Mouse (Mus musculus) embryonic facial prominence, embryonic 10.5 days (tissue): ENCODE data around the gene Eef2kmt. TPM values are rescaled to one million over a fixed set of nuclear protein-coding genes. Genes with fewer than 3 reads are reported as not detected.
"Not testable (repeated sequence)": the region's sequence is repeated elsewhere in the genome, so short reads cannot be mapped to it uniquely, and the experiment has no call there.

ENCODE experiments used
- DNase-seq: peaks from one replicate; pipeline ENCODE4 v3.0.0-alpha.2; 2017; ENCODE audit warnings: low spot score
- H3K27ac ChIP-seq: fragments of 300-500 bp; sonication (generic); replicated peaks from 2 replicates; pipeline ENCODE4 v1.5.1; 2016; ENCODE audit warnings: mild to moderate bottlenecking
- H3K27me3 ChIP-seq: fragments of 300-500 bp; sonication (generic); replicated peaks from 2 replicates; pipeline ENCODE4 v1.6.1; 2016; ENCODE audit warnings: low read depth, mild to moderate bottlenecking; ENCODE audit not compliant: poor library complexity, severe bottlenecking
- H3K36me3 ChIP-seq: fragments of 300-500 bp; sonication (generic); replicated peaks from 2 replicates; pipeline ENCODE4 v1.6.1; 2016; ENCODE audit warnings: mild to moderate bottlenecking, moderate library complexity
- H3K4me1 ChIP-seq: fragments of 300-500 bp; sonication (generic); 2 replicates; pipeline ENCODE4 v1.6.1; 2016
- H3K4me3 ChIP-seq: fragments of 300-500 bp; sonication (generic); 2 replicates; pipeline ENCODE4 v1.5.1; 2016; ENCODE audit warnings: mild to moderate bottlenecking, moderate library complexity
- H3K9me3 ChIP-seq: fragments of 300-500 bp; sonication (generic); 2 replicates; pipeline ENCODE4 v1.6.1; 2016; ENCODE audit warnings: mild to moderate bottlenecking
- WGBS: fragments of 180-500 bp; shearing (Covaris S2); methylation state at CpG from one replicate; pipeline ENCODE4 v1.1.7; 2016; 5-methylcytosine and 5-hydroxymethylcytosine counted together
- polyA plus RNA-seq: library from polyadenylated mRNA; unstranded; fragments of >200 nt; fragmentation: Nextera tagmentation; extraction: Ambion mirVana; gene quantifications from 2 replicates; pipeline ENCODE4 v1.2.1, GENCODE M21; 2016

The Eef2kmt gene
- polyA plus RNA-seq, 1 experiment from 2014 or later = 14.7 TPM

DNA sequence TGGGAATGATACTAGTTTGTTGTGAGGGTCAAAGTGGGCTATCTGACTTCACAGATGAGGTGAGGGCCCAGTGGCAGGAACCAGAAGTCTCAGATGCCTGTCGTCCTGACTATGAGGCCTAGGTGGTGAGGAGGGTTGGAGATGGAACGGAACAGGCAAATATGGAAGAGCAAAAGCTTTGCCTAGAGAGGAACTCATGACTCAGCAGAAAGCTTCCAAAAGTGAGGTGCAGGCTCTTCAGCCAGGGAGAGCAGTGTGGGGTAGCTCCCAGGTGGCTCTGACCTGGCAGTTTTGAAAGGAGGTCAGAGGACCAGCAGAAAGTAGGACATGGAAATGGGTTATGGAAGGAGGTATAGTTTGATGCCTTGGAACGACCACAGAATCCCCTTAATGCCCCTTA is 4.9 kb downstream of the Eef2kmt start:
- no peak for DNase-seq
- Histone ChIP-seq H3K27ac (no peak overlapping the region), H3K4me1 (peaks cover 18% of the 10 kb centered on the region), H3K4me3 (no peak overlapping the region), H3K9me3 (no peaks in the 10 kb centered on the region), H3K27me3 (no peaks in the 10 kb centered on the region), H3K36me3 (peaks cover 56% of the 10 kb centered on the region)
- WGBS = 88% methylated on average over 3 of the region's 3 CpGs

DNA sequence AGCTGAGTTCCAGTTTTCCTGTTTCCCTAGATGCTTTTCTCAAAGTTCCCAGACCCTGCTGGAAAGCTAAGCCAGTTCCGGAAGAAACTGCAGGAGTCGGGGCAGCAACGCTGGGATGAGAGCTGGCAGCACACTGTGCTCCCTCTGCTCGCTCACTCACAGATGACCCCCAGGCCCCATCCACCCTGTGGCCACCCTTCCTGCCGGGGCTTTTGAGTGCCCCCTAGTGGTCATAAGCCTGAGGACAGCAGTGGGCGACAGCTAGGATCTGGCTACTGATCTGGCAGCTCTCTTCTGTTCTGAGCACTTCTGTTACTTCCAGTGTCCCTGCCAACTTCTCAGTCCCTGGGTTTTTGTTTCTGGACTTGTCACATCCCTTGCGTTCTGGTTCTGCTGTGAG is 11.4 kb downstream of the Eef2kmt start:
- Histone ChIP-seq H3K27me3 (no peaks in the 10 kb centered on the region), H3K36me3 (peaks cover 95% of the 10 kb centered on the region), H3K27ac (no peak overlapping the region), H3K4me3 (no peak overlapping the region), H3K9me3 (no peaks in the 10 kb centered on the region), H3K4me1 (no peaks in the 10 kb centered on the region)
- 41% methylated on average over 7 of the region's 7 CpGs for WGBS
- DNase-seq = peak; percentile 65

DNA sequence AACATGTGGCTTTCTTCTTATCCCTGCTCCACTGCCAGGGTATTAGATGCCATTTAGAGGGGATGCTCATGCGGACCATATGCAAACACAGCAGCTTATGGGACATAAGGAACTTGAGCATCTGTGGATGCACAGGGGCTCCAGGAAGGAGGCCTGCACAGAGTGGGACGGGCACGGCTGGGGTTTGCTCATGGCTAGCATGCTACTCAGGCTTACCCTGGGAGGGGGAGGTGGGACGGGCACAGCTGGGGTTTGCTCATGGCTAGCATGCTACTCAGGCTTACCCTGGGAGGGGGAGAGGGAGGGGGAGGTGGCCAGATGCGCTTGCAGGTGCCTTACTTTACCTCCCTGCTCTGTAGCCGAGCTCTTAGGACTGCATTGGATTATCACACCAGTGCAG is 12.9 kb downstream of the Eef2kmt start:
- DNase-seq = no peak
- H3K4me3 ChIP-seq = no peak overlapping the region
- WGBS = 89% methylated on average over 6 of the region's 6 CpGs
- H3K36me3 ChIP-seq = peaks cover 92% of the 10 kb centered on the region
- no peaks in the 10 kb centered on the region for H3K27me3 ChIP-seq
- no peaks in the 10 kb centered on the region for H3K9me3 ChIP-seq
- H3K4me1 ChIP-seq = no peaks in the 10 kb centered on the region
- no peak overlapping the region for H3K27ac ChIP-seq

DNA sequence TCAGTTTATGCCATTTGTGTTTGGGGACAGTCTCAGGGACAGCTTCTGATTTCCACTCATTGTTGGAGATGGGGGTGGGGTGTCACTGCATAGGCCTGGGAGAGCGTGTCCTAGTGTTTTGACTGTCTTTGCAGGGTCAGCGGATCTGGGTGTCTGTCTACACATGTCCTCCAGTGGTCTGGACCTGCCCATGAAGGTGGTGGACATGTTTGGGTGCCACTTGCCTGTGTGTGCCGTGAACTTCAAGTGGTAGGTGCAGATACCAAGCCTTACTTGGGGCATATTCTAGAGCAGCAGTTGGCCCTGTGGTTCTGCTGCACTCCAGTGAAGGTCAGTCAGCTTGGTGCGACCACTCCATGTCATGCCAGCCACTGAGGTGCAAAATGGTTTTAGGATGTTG is 13.4 kb downstream of the Eef2kmt start:
- peaks cover 87% of the 10 kb centered on the region for H3K36me3 ChIP-seq
- no peaks in the 10 kb centered on the region for H3K9me3 ChIP-seq
- H3K27ac ChIP-seq = no peak overlapping the region
- H3K27me3 ChIP-seq = no peaks in the 10 kb centered on the region
- no peak overlapping the region for H3K4me3 ChIP-seq
- 87% methylated on average over 4 of the region's 4 CpGs for WGBS
- no peaks in the 10 kb centered on the region for H3K4me1 ChIP-seq
- no peak for DNase-seq

DNA sequence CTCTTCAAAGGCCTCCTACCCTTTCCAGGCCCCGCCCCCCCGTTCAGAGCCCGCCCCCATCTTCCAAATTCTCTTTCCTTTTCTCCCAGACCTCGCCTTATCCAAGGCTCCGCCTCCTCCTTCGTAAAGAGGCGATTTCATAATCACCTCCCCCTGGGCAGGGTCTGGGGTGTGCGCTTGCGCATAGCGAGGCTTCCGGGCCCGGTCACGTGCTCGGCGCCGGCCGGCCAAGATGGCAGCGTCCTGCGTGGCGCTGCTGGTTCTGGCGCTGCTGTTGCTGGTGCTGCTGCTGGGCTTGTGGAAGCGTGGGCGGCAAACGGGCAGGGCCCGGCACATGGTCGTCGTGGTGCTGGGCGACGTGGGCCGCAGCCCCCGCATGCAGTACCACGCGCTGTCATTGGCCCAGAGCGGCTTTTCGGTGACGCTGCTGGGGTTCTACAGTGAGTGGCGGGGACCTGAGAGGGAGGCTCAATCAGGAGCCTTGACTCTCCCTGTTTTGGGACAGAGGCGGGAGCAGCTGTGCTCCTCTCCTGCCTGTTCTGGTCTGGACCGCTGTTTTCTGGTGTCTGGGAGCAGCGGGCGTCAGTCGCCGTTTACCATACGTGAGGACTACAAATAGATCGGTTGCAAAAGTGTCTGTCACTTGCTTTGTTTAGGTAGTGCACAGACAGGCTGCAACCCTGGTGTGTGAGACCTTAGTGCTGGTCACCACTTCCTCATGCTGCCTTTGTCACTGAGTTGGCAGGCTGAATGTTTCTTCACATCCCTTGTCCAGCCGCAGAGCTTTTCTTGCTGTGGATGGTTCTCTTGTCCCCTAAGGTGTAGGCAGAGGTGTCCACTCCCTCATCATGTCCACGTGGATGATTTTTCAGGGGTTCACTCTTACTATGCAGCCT is 22.1 kb downstream of the Eef2kmt start, which contains the start of gene Alg1:
Gene Alg1 (plus strand): TSS at position 204 of the 896 bp plus-strand sequence.
- peak within 1 kb of the TSS; percentile 72 for H3K27ac ChIP-seq
- peaks cover 9% of the 10 kb centered on the region for H3K4me1 ChIP-seq
- peak within 1 kb of the TSS; percentile 96 for H3K4me3 ChIP-seq
- H3K27me3 ChIP-seq = no peaks in the 10 kb centered on the region
- H3K36me3 ChIP-seq = peaks cover 14% of the 10 kb centered on the region; the same call in 1 of the 2 replicates
- peak; percentile 96 for DNase-seq
- WGBS = 2% methylated on average over 47 of the region's 47 CpGs
- no peaks in the 10 kb centered on the region for H3K9me3 ChIP-seq

DNA sequence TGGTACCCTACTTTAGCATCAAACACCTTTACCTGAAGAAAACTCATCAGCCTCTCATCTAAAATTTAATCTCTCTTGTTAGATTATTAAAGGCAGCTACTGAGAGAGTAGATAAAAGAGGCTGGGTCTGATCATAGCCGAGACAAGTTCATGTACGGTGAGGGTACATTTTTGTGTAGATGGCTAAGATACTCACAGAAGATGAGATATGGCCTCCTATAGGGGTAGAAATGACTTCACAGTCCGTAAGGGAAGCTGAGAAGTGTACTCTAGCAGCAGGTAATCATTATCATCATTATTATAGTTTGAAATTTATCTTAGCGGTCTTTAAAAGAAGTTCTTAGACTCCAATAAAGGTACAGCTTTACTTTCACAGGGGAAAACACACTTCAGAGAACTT is 22.8 kb downstream of the Eef2kmt start:
- WGBS = 70% methylated on average over 4 of the region's 4 CpGs
- DNase-seq = no peak
- Histone ChIP-seq H3K27me3 (no peaks in the 10 kb centered on the region), H3K4me1 (peaks cover 9% of the 10 kb centered on the region), H3K27ac (peak overlapping the region; percentile 72; the same call in 1 of the 2 replicates), H3K9me3 (no peaks in the 10 kb centered on the region), H3K36me3 (peaks cover 7% of the 10 kb centered on the region; the same call in 1 of the 2 replicates), H3K4me3 (peak overlapping the region; percentile 96)

DNA sequence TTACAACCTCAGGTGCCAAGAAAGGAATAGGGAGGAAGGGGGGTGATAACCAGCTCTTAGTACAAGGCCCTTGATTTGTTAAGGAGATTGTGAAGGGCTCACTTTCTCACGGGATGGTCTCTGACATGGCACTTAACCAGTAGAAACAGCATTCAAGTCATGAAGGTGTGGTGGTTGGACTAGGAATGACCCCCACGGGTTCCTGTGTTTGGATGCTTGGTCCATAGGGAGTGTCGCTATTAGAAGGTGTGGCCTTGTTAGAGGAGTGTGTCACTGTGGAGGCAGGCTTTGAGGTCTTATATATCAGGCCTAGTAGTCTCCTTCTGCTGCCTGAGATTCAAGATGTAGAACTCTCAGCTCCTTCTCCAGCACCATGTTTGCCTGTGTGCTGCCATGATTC is 27.7 kb downstream of the Eef2kmt start:
- WGBS = 80% methylated on average over 3 of the region's 3 CpGs
- DNase-seq, H3K9me3 ChIP-seq, H3K36me3 ChIP-seq, H3K27ac ChIP-seq, H3K4me3 ChIP-seq, H3K4me1 ChIP-seq, H3K27me3 ChIP-seq: not testable (repeated sequence)

DNA sequence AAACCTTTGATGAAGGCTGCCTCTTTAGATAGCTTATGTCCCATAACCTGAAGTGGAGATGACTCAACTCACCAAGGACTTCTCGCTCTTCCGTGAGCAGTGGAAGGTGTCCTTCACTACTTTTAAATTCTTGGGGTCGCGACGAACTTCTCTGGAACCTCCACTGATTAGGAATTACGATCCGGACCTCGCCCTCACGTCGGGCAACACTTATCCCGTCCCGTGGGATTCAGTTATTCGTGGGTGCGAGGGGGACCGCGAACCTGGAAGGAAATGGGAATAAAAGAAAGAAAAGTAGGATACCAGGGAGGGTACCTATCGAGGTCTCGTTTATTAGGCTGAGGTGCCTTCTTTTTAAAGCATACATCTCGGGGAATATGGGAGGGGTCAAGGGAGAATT is 28.3 kb downstream of the Eef2kmt start:
- H3K4me1 ChIP-seq, H3K36me3 ChIP-seq, DNase-seq, H3K4me3 ChIP-seq, H3K9me3 ChIP-seq, H3K27ac ChIP-seq, H3K27me3 ChIP-seq: not testable (repeated sequence)
- WGBS = 84% methylated on average over 19 of the region's 19 CpGs

DNA sequence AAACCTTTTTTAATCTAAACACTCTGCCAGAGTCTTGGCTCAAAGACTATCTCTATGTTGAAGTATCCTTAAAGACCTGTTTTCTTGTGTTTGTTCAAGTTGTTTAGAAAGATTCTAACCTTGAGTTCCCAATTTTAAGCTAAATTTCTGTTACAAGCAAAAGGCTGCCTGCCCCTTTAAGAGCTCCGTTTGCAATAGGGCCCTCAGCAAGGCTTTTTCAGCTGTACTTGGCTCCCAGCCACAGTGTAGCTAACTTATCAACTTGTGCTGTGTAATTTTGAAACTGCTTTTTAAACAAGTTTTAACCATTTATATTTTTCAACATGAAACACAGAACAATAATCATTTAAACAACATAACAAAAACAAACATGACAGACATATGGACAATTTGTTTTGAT is 29.2 kb downstream of the Eef2kmt start:
- not testable (repeated sequence) for H3K4me3 ChIP-seq, H3K9me3 ChIP-seq, H3K27ac ChIP-seq, H3K36me3 ChIP-seq, H3K27me3 ChIP-seq, H3K4me1 ChIP-seq, DNase-seq
- WGBS = 12% methylated on average over 1 of the region's 1 CpGs

DNA sequence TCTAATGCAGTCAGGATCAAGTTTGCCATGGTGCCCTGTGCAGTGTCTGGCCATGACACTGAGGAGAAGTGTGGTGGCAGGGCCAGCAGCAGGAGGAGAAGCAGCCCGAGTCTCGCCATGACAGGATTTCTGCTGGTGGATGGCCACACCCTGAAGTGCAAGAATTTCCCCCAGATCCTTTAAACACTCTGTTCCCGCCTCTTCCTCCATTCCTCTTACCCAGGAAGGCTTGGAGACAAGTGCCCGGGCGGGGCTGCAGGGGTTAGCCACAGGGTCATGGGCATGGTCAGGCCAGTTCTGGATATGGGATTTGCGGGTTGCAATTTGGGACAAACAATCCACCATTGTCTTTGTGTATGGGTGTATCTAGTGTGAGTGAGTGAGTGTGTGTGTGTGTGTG is 33.6 kb downstream of the Eef2kmt start, which contains the start of gene AU021092:
Gene AU021092 (minus strand): TSS at position 160 of the 400 bp plus-strand sequence.
- DNase-seq = no peak
- no peaks in the 10 kb centered on the region for H3K27me3 ChIP-seq
- H3K4me3 ChIP-seq = no peak within 1 kb of the TSS
- 71% methylated on average over 6 of the region's 6 CpGs for WGBS
- H3K9me3 ChIP-seq = no peaks in the 10 kb centered on the region
- H3K27ac ChIP-seq = no peak within 1 kb of the TSS
- no peaks in the 10 kb centered on the region for H3K4me1 ChIP-seq
- no peaks in the 10 kb centered on the region for H3K36me3 ChIP-seq

DNA sequence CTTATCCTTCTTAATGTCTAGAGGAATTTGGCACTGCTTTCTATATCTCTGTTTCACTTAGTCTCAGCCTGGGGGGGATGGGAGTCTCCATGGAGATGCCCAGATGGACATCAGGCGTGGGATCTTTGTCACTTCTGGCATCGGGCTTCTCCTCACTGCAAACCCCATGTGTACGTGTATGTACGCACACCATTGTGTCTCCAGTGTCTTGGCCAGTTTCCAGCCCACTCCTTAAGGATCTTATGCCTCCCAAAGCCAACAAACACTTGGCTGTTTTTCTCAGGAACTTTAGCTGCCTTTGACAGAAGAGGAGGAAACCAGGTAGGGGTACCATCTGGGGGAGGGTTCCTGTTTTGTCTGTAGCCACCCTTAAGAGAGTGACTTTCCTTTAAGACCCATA is 34.4 kb downstream of the Eef2kmt start:
- DNase-seq = no peak
- H3K36me3 ChIP-seq = no peaks in the 10 kb centered on the region
- no peaks in the 10 kb centered on the region for H3K9me3 ChIP-seq
- no peak overlapping the region for H3K27ac ChIP-seq
- no peaks in the 10 kb centered on the region for H3K27me3 ChIP-seq
- WGBS = 79% methylated on average over 4 of the region's 4 CpGs
- H3K4me1 ChIP-seq = no peaks in the 10 kb centered on the region
- H3K4me3 ChIP-seq = no peak overlapping the region

DNA sequence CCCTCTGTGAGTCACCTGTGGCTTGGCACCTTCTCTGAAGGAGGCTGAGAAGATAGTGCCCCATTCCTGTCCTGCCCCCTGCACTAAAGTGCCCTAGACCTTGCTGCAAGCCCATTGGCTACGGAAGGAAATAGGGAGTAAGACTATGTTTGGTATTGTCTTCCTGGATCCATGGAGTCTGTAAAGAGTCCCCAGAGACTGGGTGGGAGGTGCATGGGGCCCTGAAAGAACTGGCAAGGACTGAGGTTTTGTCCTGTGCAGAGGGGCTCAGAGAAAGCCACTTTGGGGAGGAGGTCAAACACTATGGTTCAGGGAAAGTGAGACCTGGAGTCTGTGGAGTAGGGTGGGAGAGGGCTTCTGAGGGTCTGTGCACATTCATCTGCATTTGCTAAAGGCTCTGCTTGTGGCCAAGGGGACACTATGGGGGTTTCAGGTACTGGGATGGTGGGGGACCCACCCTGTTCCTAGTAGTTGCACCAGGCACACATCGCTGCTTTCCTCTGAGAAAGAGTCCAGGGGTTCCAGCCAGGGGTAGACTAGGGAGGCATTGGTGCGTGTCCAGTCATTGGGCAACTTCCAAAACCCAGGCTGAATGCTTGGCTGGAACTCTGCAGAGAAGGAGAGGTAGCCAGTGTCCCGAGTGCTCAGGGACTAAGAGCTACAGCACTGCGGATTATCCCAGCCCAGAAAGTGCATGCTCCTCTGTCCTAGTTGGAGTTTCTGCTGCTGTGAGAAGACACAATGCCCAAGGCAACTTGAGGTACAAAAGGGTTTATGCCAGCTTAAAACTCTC is 38.2 kb downstream of the Eef2kmt start:
- no peak overlapping the region for H3K4me3 ChIP-seq
- WGBS = 68% methylated on average over 5 of the region's 5 CpGs
- no peaks in the 10 kb centered on the region for H3K9me3 ChIP-seq
- no peaks in the 10 kb centered on the region for H3K4me1 ChIP-seq
- no peak overlapping the region for H3K27ac ChIP-seq
- no peak for DNase-seq
- H3K36me3 ChIP-seq = no peaks in the 10 kb centered on the region
- no peaks in the 10 kb centered on the region for H3K27me3 ChIP-seq
